Mouse (Mus musculus) intestine, embryonic 14.5 days (tissue): ENCODE data around the gene Rhbdd1. TPM values are rescaled to one million over a fixed set of nuclear protein-coding genes. Genes with fewer than 3 reads are reported as not detected.

ENCODE experiments used
- ATAC-seq: fragments of 200-750 bp; cut with Nextera tagmentation; replicated peaks from 2 replicates; pipeline ENCODE4 v1.8.0; 2017; ENCODE audit warnings: low read depth, moderate number of reproducible peaks, moderate TSS enrichment, moderate library complexity; ENCODE audit not compliant: low FRiP score, low TSS enrichment
- DNase-seq: peaks from one replicate; pipeline ENCODE4 v3.0.0-alpha.2; 2018; ENCODE audit warnings: low spot score
- H3K27ac ChIP-seq: fragments of 300-500 bp; sonication (generic); 2 replicates; pipeline ENCODE4 v1.5.1; 2014; ENCODE audit warnings: low read depth, mild to moderate bottlenecking, control low read depth
- H3K27me3 ChIP-seq: fragments of 300-500 bp; sonication (generic); replicated peaks from 2 replicates; pipeline ENCODE4 v1.6.1; 2014; ENCODE audit warnings: low read length, control low read depth; ENCODE audit not compliant: control insufficient read depth, insufficient read depth
- H3K36me3 ChIP-seq: fragments of 300-500 bp; sonication (generic); 2 replicates; pipeline ENCODE4 v1.6.1; 2014; ENCODE audit warnings: low read length, control low read depth; ENCODE audit not compliant: control insufficient read depth, insufficient read depth
- H3K4me1 ChIP-seq: fragments of 300-500 bp; sonication (generic); replicated peaks from 2 replicates; pipeline ENCODE4 v1.6.1; 2014; ENCODE audit warnings: low read length, control low read depth, mixed read lengths; ENCODE audit not compliant: control insufficient read depth, insufficient read depth
- H3K4me2 ChIP-seq: fragments of 300-500 bp; sonication (generic); 2 replicates; pipeline ENCODE4 v1.6.1; 2014; ENCODE audit warnings: low read length
- H3K4me3 ChIP-seq: fragments of 300-500 bp; sonication (generic); 2 replicates; pipeline ENCODE4 v1.5.1; 2014; ENCODE audit warnings: low read depth, low read length, control low read depth, mixed read lengths
- H3K9ac ChIP-seq: fragments of 300-500 bp; sonication (generic); 2 replicates; pipeline ENCODE4 v1.6.1; 2014; ENCODE audit warnings: mild to moderate bottlenecking, low read length
- H3K9me3 ChIP-seq: fragments of 300-500 bp; sonication (generic); 2 replicates; pipeline ENCODE4 v1.6.1; 2016; ENCODE audit warnings: low read length, control low read depth; ENCODE audit not compliant: control insufficient read depth
- WGBS: fragments of 180-500 bp; shearing (Covaris S2); extraction: QIAGEN DNeasy Blood & Tissue Kit; methylation state at CpG from one replicate; pipeline ENCODE4 v1.1.7; 2014; 5-methylcytosine and 5-hydroxymethylcytosine counted together
- polyA plus RNA-seq: library from polyadenylated mRNA; unstranded; fragments of >200 nt; fragmentation: Nextera tagmentation; extraction: Ambion mirVana; gene quantifications from 2 replicates; pipeline ENCODE4 v1.2.1, GENCODE M21; 2014

Rhbdd1 gene
- polyA plus RNA-seq, 1 experiment from 2014 or later = 5.3 TPM

DNA sequence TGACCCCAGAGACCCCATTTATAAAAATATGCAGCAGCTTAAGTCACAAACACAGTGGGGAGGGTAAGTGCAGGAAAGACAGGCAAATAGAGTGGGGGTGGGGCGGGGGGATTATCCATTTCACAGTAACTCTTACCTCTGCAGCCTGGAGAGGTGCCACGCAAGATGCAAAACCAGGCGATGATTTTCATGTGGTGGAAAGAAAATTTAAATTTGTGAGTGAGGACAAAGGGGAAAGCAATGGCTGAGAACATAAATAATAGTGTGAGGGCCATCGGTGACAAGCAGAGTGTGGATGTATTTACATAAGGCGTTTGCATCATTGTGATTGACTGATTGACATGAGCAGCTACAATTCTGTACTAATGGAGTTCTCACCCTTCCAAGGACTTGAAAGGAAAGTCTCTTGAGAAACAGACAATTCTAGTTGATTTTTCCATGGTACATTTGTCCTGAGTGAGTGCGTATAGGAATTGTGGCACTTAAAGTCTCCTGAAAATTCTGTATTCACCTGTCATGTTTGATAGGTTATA, 149.1 kb downstream of the Rhbdd1 start:
- Histone ChIP-seq H3K4me1 (no peaks in the 10 kb centered on the region), H3K9ac (no peak overlapping the region), H3K36me3 (no peaks in the 10 kb centered on the region), H3K4me2 (no peak overlapping the region), H3K27me3 (no peaks in the 10 kb centered on the region), H3K4me3 (no peak overlapping the region), H3K9me3 (no peaks in the 10 kb centered on the region), H3K27ac (no peak overlapping the region)
- WGBS = 54% methylated on average over 6 of the region's 6 CpGs
- ATAC-seq = no peak
- no peak for DNase-seq

DNA sequence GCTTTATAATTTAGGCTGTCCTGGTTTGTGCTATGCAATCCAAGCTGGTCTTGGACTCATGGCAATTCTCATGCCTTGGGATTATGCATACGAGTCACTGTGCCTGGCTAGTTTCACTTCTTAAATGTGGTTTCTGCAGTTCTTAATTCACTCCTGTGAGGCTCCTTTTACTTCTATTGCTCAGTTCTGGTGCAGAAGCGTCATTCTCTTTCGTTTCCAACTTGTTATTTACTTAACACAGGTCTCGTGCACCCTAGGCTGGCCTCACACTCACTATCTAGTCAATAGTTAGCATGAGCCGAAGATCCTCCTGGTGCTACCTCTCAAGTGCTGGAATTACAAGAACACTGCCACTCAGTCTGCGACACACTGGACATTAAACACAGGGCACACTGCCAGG, 152.6 kb downstream of the Rhbdd1 start:
- no peaks in the 10 kb centered on the region for H3K4me1 ChIP-seq
- 56% methylated on average over 6 of the region's 6 CpGs for WGBS
- no peaks in the 10 kb centered on the region for H3K36me3 ChIP-seq
- H3K9ac ChIP-seq = no peak overlapping the region
- DNase-seq = no peak
- ATAC-seq = no peak
- H3K27me3 ChIP-seq = no peaks in the 10 kb centered on the region
- H3K9me3 ChIP-seq = no peaks in the 10 kb centered on the region
- H3K27ac ChIP-seq = no peak overlapping the region
- H3K4me2 ChIP-seq = no peak overlapping the region
- no peak overlapping the region for H3K4me3 ChIP-seq

DNA sequence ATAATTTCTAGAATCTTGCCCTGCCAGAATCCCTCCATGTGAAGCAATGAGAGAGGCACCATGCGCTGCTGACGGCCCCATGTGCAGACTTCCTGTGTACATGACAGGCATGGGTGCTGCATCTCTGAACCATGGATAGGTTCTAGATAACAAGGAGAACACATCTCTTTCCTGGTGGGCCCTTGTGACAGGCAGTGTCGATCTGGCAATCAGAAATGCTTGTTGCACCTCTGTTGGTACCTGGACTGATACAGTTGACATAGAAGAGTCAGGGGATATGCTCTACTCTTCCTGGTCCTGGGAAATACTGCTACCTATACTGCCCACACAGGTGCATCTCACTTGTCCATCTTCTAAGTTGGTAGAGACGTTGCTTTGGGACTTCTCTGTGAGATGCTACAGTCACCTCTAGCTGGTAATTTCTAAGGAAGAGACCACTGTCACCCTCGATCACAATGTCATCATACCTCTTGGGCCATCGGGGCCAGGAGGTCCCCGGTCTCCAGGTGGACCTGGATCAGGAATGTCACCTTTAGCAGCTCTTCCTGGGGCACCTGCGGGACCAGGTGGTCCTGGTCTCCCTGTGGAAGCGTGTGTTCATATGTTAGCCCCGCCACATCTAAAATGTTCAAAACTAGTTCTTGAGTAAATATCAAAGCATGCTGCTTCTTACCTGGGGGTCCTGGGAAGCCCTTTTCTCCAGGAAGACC, 154.4 kb downstream of the Rhbdd1 start:
- Histone ChIP-seq H3K27me3 (no peaks in the 10 kb centered on the region), H3K9ac (no peak overlapping the region), H3K4me2 (no peak overlapping the region), H3K9me3 (no peaks in the 10 kb centered on the region), H3K27ac (no peak overlapping the region), H3K4me1 (no peaks in the 10 kb centered on the region), H3K36me3 (no peaks in the 10 kb centered on the region), H3K4me3 (no peak overlapping the region)
- DNase-seq (no peak), ATAC-seq (no peak)
- 91% methylated on average over 10 of the region's 10 CpGs for WGBS

DNA sequence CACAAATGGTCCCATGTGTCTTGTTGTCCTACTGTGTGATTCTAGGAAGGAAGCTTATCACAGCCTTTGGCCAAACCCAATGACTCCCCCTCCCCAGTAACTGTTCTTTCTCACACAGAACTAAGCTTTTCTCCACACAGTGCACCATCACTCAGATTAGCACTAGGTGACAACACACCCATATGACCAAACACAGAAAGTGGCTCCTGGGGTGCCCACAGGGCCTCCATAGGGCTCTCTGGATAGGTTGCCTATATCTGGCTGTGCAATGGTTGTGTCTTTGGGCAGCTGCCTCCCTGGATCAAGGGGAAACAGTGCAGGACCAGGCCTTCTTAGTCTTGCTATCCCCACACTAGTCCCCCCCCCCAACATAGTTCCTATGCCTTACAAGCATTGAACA, 157.2 kb downstream of the Rhbdd1 start:
- Histone ChIP-seq H3K9ac (no peak overlapping the region), H3K27me3 (no peaks in the 10 kb centered on the region), H3K9me3 (no peaks in the 10 kb centered on the region), H3K4me1 (0 out of 2 replicates have a peak, but pooled peaks cover 5% of the 10 kb centered on the region), H3K36me3 (no peaks in the 10 kb centered on the region), H3K4me2 (no peak overlapping the region), H3K27ac (no peak overlapping the region), H3K4me3 (no peak overlapping the region)
- ATAC-seq (no peak), DNase-seq (no peak)

DNA sequence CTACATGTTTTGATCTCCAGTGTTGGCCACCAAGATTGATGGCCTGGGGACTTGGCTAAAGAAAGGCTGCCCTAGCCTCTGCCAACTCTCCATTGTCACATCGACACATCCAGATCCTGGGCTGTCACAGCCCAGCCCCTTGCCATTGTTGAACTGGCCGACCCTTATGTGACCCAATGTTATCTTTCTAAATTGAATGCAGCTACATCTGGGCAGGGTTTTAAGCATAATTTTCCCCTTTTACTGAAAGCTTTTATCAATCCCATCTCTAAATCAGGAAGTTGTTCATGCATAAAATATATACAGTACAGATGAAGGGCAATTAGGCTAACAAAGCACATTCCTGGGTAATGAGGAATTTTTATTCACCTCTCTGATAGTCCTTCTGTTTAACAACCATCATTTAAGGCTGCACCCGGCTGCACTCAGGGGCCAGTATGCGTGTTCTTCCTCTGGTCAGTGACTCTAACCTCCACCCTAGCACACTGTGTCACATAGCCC, 158.3 kb downstream of the Rhbdd1 start:
- H3K4me1 ChIP-seq = 0 out of 2 replicates have a peak, but pooled peaks cover 5% of the 10 kb centered on the region
- no peak overlapping the region for H3K4me2 ChIP-seq
- 40% methylated on average over 4 of the region's 4 CpGs for WGBS
- no peak overlapping the region for H3K4me3 ChIP-seq
- H3K9ac ChIP-seq = no peak overlapping the region
- H3K9me3 ChIP-seq = no peaks in the 10 kb centered on the region
- no peaks in the 10 kb centered on the region for H3K27me3 ChIP-seq
- no peak overlapping the region for H3K27ac ChIP-seq
- H3K36me3 ChIP-seq = no peaks in the 10 kb centered on the region
- ATAC-seq (no peak), DNase-seq (no peak)

GRCm38 (mm10) chr1:82475254-82475653, 159.0 kb downstream of the Rhbdd1 start:
- Histone ChIP-seq H3K4me2 (no peak overlapping the region), H3K27ac (no peak overlapping the region), H3K4me1 (0 out of 2 replicates have a peak, but pooled peaks cover 5% of the 10 kb centered on the region), H3K36me3 (no peaks in the 10 kb centered on the region), H3K9ac (no peak overlapping the region), H3K4me3 (no peak overlapping the region), H3K27me3 (no peaks in the 10 kb centered on the region), H3K9me3 (no peaks in the 10 kb centered on the region)
- ATAC-seq (no peak), DNase-seq (no peak)
- whole genome bisulfite sequencing = 74% methylated on average over 5 of the region's 5 CpGs

DNA sequence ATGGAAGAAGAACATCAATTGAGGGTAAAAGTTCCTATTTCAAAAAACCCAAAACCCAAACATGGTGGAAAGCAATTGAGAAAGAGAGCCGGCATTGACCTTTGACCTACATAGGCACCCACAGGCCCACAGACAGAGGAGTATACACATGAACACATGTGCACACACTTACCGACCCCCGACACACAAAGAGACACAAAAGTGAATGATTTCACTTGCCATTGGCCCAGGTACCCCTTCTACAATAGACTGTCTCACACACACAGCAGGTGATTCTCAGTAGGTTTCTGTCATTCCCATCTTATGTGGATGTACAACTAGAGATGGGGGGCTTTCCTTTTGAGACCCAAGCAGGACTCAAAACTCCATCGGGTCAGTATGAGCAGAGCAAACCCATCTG, 159.6 kb downstream of the Rhbdd1 start:
- Histone ChIP-seq H3K9ac (no peak overlapping the region), H3K4me2 (no peak overlapping the region), H3K27ac (no peak overlapping the region), H3K4me1 (0 out of 2 replicates have a peak, but pooled peaks cover 5% of the 10 kb centered on the region), H3K36me3 (no peaks in the 10 kb centered on the region), H3K4me3 (no peak overlapping the region), H3K27me3 (no peaks in the 10 kb centered on the region), H3K9me3 (no peaks in the 10 kb centered on the region)
- DNase-seq (no peak), ATAC-seq (no peak)
- WGBS = 81% methylated on average over 4 of the region's 4 CpGs

DNA sequence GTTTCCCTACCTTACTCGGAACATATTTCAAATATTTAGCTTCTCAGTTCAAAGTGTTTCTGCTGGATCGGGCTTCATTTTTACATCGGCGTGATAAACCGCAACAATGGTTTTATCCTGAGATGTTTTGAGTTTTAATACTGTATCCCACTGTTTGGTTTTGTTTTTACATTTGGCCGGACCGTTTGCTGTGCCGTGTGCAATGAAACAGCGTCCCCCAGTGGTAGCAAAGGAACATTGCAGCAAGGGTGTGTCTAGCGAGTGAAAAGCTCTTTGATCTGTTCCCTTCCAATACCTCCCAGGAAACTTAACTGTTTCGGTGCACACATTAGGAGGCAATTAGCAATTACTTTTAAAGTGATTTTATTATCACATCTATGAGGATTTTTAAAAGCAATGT, 160.0 kb downstream of the Rhbdd1 start:
- Histone ChIP-seq H3K9ac (no peak overlapping the region), H3K9me3 (no peaks in the 10 kb centered on the region), H3K27ac (no peak overlapping the region), H3K4me1 (0 out of 2 replicates have a peak, but pooled peaks cover 5% of the 10 kb centered on the region), H3K27me3 (no peaks in the 10 kb centered on the region), H3K4me2 (no peak overlapping the region), H3K4me3 (no peak overlapping the region), H3K36me3 (no peaks in the 10 kb centered on the region)
- DNase-seq (no peak), ATAC-seq (no peak)
- WGBS = 47% methylated on average over 11 of the region's 11 CpGs

DNA sequence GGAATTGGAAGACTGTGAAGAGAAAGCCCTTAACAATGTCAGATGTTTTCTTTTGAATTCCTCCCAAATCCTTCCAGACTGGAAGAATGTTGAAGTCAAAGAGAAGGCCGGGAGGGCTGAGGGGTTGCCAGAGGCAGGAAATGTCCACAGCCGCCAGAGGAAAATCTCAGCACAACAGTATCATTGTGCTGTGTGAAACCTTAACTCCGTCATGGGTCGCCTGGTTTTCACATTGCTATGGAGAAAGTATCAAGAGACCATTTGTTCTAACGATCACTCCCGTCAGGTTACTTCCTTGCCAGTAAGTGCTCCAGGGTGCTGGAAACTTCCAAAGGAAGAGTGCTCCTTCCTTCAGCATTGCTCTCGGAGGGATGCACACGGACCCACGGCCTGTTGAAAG, 160.5 kb downstream of the Rhbdd1 start:
- no peak for ATAC-seq
- H3K27ac ChIP-seq = no peak overlapping the region

More for the DNA sequence above, 160.5 kb downstream of the Rhbdd1 start:
- Histone ChIP-seq H3K9me3 (no peaks in the 10 kb centered on the region), H3K27me3 (no peaks in the 10 kb centered on the region), H3K9ac (no peak overlapping the region), H3K4me3 (no peak overlapping the region), H3K4me1 (0 out of 2 replicates have a peak, but pooled peaks cover 5% of the 10 kb centered on the region), H3K36me3 (no peaks in the 10 kb centered on the region), H3K4me2 (no peak overlapping the region)
- WGBS = 24% methylated on average over 9 of the region's 9 CpGs
- no peak for DNase-seq
